Mouse (Mus musculus) urinary bladder, postnatal 4 days (tissue): ENCODE data around the gene Frmd7.

ENCODE experiments used
- DNase-seq, 2 experiments: peaks; one replicate each; pipeline ENCODE4 v3.0.0; 2021 to 2022; ENCODE audit warnings: low spot score in 2 of 2

Gene Frmd7

GRCm38 (mm10) chrX:50864734-50865133 lies 77.8 kb downstream of the Frmd7 start:
- DNase-seq: no peak

DNA sequence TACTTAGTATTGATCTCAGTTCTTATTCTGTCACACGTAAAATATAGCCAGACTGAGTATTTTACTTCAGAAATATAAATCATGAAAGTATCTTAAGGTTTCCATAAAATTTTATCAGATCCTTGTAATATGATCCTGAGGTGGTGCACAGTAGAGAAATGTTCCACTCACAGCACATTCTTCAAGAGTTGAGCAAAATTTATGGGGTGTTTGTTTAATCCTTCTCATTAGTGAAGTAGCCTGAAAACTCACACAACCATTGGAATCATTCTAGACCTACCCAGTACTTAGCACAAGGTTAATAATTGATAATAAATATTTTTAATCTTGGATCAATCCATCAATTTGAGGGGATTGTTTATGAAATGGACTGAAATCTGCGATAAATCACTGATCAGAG lies 78.7 kb downstream of the Frmd7 start:
- DNase-seq: no peak

- DNase-seq: no peak
Observed at GRCm38 (mm10) chrX:50850428-50851184, 91.9 kb downstream of the Frmd7 start.
